Mouse (Mus musculus): ENCODE measurements around the gene Pgam1.
"Not testable (repeated sequence)": the region's sequence is repeated elsewhere in the genome, so short reads cannot be mapped to it uniquely, and the experiment has no call there.

The Pgam1 gene

GRCm38 (mm10) chr19:41911178-41912073 lies at the start of gene Pgam1:
Gene Pgam1 (plus strand): TSS chr19:41911923.
- DNase-seq (ENCODE audit: low spot score in 2 of 2): peak; percentile 96 to 97

- DNase-seq (ENCODE audit: low spot score in 2 of 2): no peak
Observed at GRCm38 (mm10) chr19:41866707-41867106, 45.0 kb upstream of the Pgam1 start.

GRCm38 (mm10) chr19:41869296-41869695 lies 42.4 kb upstream of the Pgam1 start:
- no peak for DNase-seq (ENCODE audit: low spot score in 2 of 2)

- not testable (repeated sequence) for DNase-seq (ENCODE audit: low spot score in 2 of 2)
Observed at GRCm38 (mm10) chr19:41869946-41870345, 41.8 kb upstream of the Pgam1 start.

- DNase-seq (ENCODE audit: low spot score in 2 of 2): no peak
Observed at GRCm38 (mm10) chr19:41872285-41872684, 39.4 kb upstream of the Pgam1 start.

GRCm38 (mm10) chr19:41874356-41874755 lies 37.4 kb upstream of the Pgam1 start:
- DNase-seq (ENCODE audit: low spot score in 2 of 2): no peak

GRCm38 (mm10) chr19:41881842-41882241 lies 29.9 kb upstream of the Pgam1 start:
- no peak for DNase-seq (ENCODE audit: low spot score in 2 of 2)

GRCm38 (mm10) chr19:41883882-41884281 lies 27.8 kb upstream of the Pgam1 start:
- DNase-seq (ENCODE audit: low spot score in 2 of 2): no peak

GRCm38 (mm10) chr19:41888191-41888590 lies 23.5 kb upstream of the Pgam1 start:
- no peak for DNase-seq (ENCODE audit: low spot score in 2 of 2)

GRCm38 (mm10) chr19:41894959-41895358 lies 16.8 kb upstream of the Pgam1 start:
- DNase-seq (ENCODE audit: low spot score in 2 of 2): no peak

GRCm38 (mm10) chr19:41895460-41896318 lies 16.0 kb upstream of the Pgam1 start, which contains the start of gene Rrp12:
Gene Rrp12 (minus strand): TSS chr19:41896173.
- DNase-seq (ENCODE audit: low spot score in 2 of 2): peak; percentile 62 to 74

- DNase-seq (ENCODE audit: low spot score in 2 of 2): no peak
Observed at GRCm38 (mm10) chr19:41896319-41896711, 15.4 kb upstream of the Pgam1 start.

GRCm38 (mm10) chr19:41898860-41899259 lies 12.9 kb upstream of the Pgam1 start:
- no peak for DNase-seq (ENCODE audit: low spot score in 2 of 2)

GRCm38 (mm10) chr19:41900495-41901090 lies 11.1 kb upstream of the Pgam1 start:
- no peak for DNase-seq (ENCODE audit: low spot score in 2 of 2)

GRCm38 (mm10) chr19:41901696-41902095 lies 10.0 kb upstream of the Pgam1 start:
- DNase-seq (ENCODE audit: low spot score in 2 of 2): no peak

- no peak for DNase-seq (ENCODE audit: low spot score in 2 of 2)
Observed at GRCm38 (mm10) chr19:41902848-41903593, 8.7 kb upstream of the Pgam1 start.

GRCm38 (mm10) chr19:41905246-41905645 lies 6.5 kb upstream of the Pgam1 start:
- no peak for DNase-seq (ENCODE audit: low spot score in 2 of 2)

- DNase-seq (ENCODE audit: low spot score in 2 of 2): no peak
Observed at GRCm38 (mm10) chr19:41906311-41907078, 5.2 kb upstream of the Pgam1 start.

- no peak for DNase-seq (ENCODE audit: low spot score in 2 of 2)
Observed at GRCm38 (mm10) chr19:41907079-41907760, 4.5 kb upstream of the Pgam1 start.

GRCm38 (mm10) chr19:41908736-41909135 lies 3.0 kb upstream of the Pgam1 start:
- no peak for DNase-seq (ENCODE audit: low spot score in 2 of 2)

All from urinary bladder, postnatal 4 days (tissue).